Mouse (Mus musculus): Measurements from ENCODE around the gene Dhx57.

DNA sequence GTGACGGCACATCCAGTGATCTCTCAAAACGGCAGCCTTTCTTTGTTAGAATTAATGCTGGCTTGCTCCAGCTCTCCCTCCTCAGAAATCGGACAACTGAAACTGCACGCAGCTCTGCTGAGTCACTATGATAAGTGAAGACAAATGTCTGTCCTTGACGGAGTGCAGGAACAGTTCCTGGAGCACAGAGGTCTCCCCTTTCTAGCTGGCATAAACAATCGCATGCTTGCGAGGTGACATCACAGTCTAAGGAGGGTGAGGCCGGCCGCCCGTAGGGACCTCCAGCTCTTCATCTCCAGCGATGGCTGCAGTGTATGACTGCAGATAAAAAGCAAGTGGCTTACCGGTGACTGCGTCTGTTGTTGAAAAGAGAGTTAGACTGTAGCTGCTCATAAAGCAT, 35.1 kb downstream of the Dhx57 start:
- TF ChIP-seq POLR2A (IDR thresholded peaks at IDR 0.05; ENCODE audit: borderline replicate concordance, control insufficient read depth, low read depth, low read length), result no peak
- no peak for TF ChIP-seq CTCF (IDR thresholded peaks at IDR 0.05; ENCODE audit: control insufficient read depth, insufficient read depth, low read length)

Data from bone marrow, adult 2 months (tissue).